ENCODE assay signal across 9 mouse cellular contexts in the genomic region with DNA sequence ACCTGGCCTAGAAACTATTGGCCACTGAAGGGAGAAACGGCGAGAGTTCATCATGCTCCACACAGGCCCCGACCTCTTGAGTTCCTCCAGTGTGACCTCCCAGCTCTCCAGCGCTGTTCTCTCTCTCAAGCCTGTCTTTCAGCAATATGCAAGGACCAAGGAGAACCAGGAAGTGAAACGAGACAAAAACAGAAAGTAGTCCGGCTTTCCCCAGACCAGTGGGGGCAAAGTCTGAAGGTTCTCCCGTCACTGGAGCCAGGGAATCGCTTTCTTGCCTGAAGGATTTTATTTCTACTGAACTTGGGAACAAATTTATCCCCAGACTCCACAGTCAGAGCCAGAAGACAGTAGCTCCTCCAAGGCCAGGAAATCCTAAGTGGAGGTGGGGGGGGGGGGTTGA. TPM values are rescaled to one million over a fixed set of nuclear protein-coding genes. Genes with fewer than 3 reads are reported as not detected.
A peak's percentile ranks its signal among the peaks of the same experiment; 100 is the strongest.
DNase-seq lines count a peak whose midpoint lies in the region; ATAC-seq and TF ChIP-seq lines count a peak whose summit lies in the region.
"Had no signal": no experiment of that assay in that cellular context is flagged by ENCODE, and none has a peak within 500 bp of the region (broad histone marks: within the 10 kb centered on the region; RNA-seq: fewer than 3 reads in every experiment).

No protein-coding gene starts in this region.

- WGBS in lung, embryonic 15.5 days = 76% methylated on average over 8 of the region's 8 CpGs
- WGBS in intestine, embryonic 14.5 days = 69% methylated on average over 8 of the region's 8 CpGs
- WGBS in limb, embryonic 12.5 days = 88% methylated on average over 8 of the region's 8 CpGs
- 54% methylated on average over 8 of the region's 8 CpGs for WGBS in stomach, postnatal 0 days

- peak overlapping the region; percentile 39 for H3K27ac ChIP-seq in lung, embryonic 15.5 days
- peak overlapping the region; percentile 69 for H3K27ac ChIP-seq in intestine, embryonic 14.5 days (ENCODE audit: low read depth)
- peak overlapping the region; percentile 84 for H3K27ac ChIP-seq in limb, embryonic 12.5 days
- peak overlapping the region; percentile 86 for H3K27ac ChIP-seq in stomach, postnatal 0 days (replicated peaks)

- H3K9ac ChIP-seq in lung, embryonic 15.5 days = no peak overlapping the region
- no peak overlapping the region for H3K9ac ChIP-seq in intestine, embryonic 14.5 days (ENCODE audit: low read length)
- H3K9ac ChIP-seq in limb, embryonic 12.5 days (replicated peaks) = no peak overlapping the region
- H3K9ac ChIP-seq in stomach, postnatal 0 days (ENCODE audit: low read length) = peak overlapping the region; percentile 27; the same call in 1 of the 2 replicates

- H3K9me3 ChIP-seq in lung, embryonic 15.5 days = no peaks in the 10 kb centered on the region
- H3K9me3 ChIP-seq in intestine, embryonic 14.5 days (ENCODE audit: control insufficient read depth, low read length) = no peaks in the 10 kb centered on the region
- H3K9me3 ChIP-seq in limb, embryonic 12.5 days = no peaks in the 10 kb centered on the region
- H3K9me3 ChIP-seq in stomach, postnatal 0 days (ENCODE audit: control insufficient read depth, low read length) = no peaks in the 10 kb centered on the region

- no peak for ATAC-seq in lung, embryonic 15.5 days (ENCODE audit: borderline replicate concordance, extremely low read depth, low FRiP score, low TSS enrichment)
- ATAC-seq in intestine, embryonic 14.5 days (replicated peaks; ENCODE audit: low FRiP score, low TSS enrichment, low read depth) = no peak
- no peak for ATAC-seq in limb, embryonic 12.5 days (ENCODE audit: insufficient number of reproducible peaks, insufficient read depth, low FRiP score, low TSS enrichment, low read depth)
- ATAC-seq in stomach, postnatal 0 days (ENCODE audit: low FRiP score, low TSS enrichment) = no peak

- TF ChIP-seq CTCF in stomach, postnatal 0 days (IDR thresholded peaks at IDR 0.05; ENCODE audit: low read depth) = no peak

- H3K4me1 ChIP-seq in lung, embryonic 15.5 days = peaks cover 78% of the 10 kb centered on the region
- H3K4me1 ChIP-seq in intestine, embryonic 14.5 days (replicated peaks; ENCODE audit: control insufficient read depth, insufficient read depth, low read length) = peaks cover 58% of the 10 kb centered on the region
- H3K4me1 ChIP-seq in limb, embryonic 12.5 days (replicated peaks) = peaks cover 64% of the 10 kb centered on the region
- peaks cover 23% of the 10 kb centered on the region for H3K4me1 ChIP-seq in stomach, postnatal 0 days (replicated peaks; ENCODE audit: control insufficient read depth, insufficient read depth)

- no peak overlapping the region for H3K4me2 ChIP-seq in lung, embryonic 15.5 days
- peak overlapping the region; percentile 42 for H3K4me2 ChIP-seq in intestine, embryonic 14.5 days (ENCODE audit: low read length)
- no peak overlapping the region for H3K4me2 ChIP-seq in limb, embryonic 12.5 days
- H3K4me2 ChIP-seq in stomach, postnatal 0 days (replicated peaks; ENCODE audit: low read depth) = peak overlapping the region; percentile 40

- H3K36me3 ChIP-seq in lung, embryonic 15.5 days = no peaks in the 10 kb centered on the region
- no peaks in the 10 kb centered on the region; the same call in 1 of the 2 replicates for H3K36me3 ChIP-seq in intestine, embryonic 14.5 days (ENCODE audit: control insufficient read depth, insufficient read depth, low read length)
- no peaks in the 10 kb centered on the region for H3K36me3 ChIP-seq in limb, embryonic 12.5 days
- no peaks in the 10 kb centered on the region; the same call in 1 of the 2 replicates for H3K36me3 ChIP-seq in stomach, postnatal 0 days (ENCODE audit: control insufficient read depth, insufficient read depth, low read length)

- H3K4me3 ChIP-seq in lung, embryonic 15.5 days = no peak overlapping the region
- H3K4me3 ChIP-seq in intestine, embryonic 14.5 days (ENCODE audit: low read depth, low read length) = no peak overlapping the region
- no peak overlapping the region for H3K4me3 ChIP-seq in limb, embryonic 12.5 days (replicated peaks)
- H3K4me3 ChIP-seq in stomach, postnatal 0 days (ENCODE audit: low read depth, low read length) = no peak overlapping the region

- DNase-seq in lung, postnatal 14 days = no peak
- no peak for DNase-seq in intestine, embryonic 14.5 days (ENCODE audit: low spot score)
- peak; percentile 73 for DNase-seq in stomach, postnatal 0 days (ENCODE audit: low spot score)
- DNase-seq in left cerebral cortex, adult 9 months (ENCODE audit: low spot score in 2 of 2) = no peak
- no peak for DNase-seq in gastrocnemius, adult 8-10 months (ENCODE audit: low spot score in 2 of 2)

- no peaks in the 10 kb centered on the region for H3K27me3 ChIP-seq in lung, embryonic 15.5 days
- H3K27me3 ChIP-seq in intestine, embryonic 14.5 days (replicated peaks; ENCODE audit: control insufficient read depth, insufficient read depth, low read length) = no peaks in the 10 kb centered on the region
- 0 out of 2 replicates have a peak, but pooled peaks cover 3% of the 10 kb centered on the region for H3K27me3 ChIP-seq in limb, embryonic 12.5 days
- H3K27me3 ChIP-seq in stomach, postnatal 0 days (ENCODE audit: control insufficient read depth, insufficient read depth, low read length) = no peaks in the 10 kb centered on the region

- no peak for TF ChIP-seq EP300 in stomach, postnatal 0 days (optimal IDR thresholded peaks at IDR 0.05)

RNA-seq across cellular contexts. Expression of gene Acvrl1, which starts 16.5 kb away (rescaled TPM):
- 68.2 and 72.4 TPM in 2 replicates for polyA plus RNA-seq in lung, embryonic 15.5 days (2015; fragmentation: Nextera tagmentation; extraction: Ambion mirVana)
- polyA plus RNA-seq in intestine, embryonic 14.5 days (2014; fragmentation: Nextera tagmentation; extraction: Ambion mirVana) = 16.5 and 16.6 TPM in 2 replicates
- polyA plus RNA-seq in limb, embryonic 12.5 days (2016; fragmentation: Nextera tagmentation; extraction: Ambion mirVana) = 7.3 and 7.4 TPM in 2 replicates
- polyA plus RNA-seq in stomach, postnatal 0 days (2015; fragmentation: Nextera tagmentation; extraction: Ambion mirVana) = 13.5 and 15.2 TPM in 2 replicates
- total RNA-seq in gastrocnemius, adult 8-10 months (2022) = 1 to 10 TPM; 6.6 to 9.5 (median 7.6) TPM

RNA-seq across cellular contexts. Expression of gene Acvr1b, which starts 29.1 kb away (rescaled TPM):
- polyA plus RNA-seq in lung, embryonic 15.5 days (2015; fragmentation: Nextera tagmentation; extraction: Ambion mirVana) = 5.9 and 6.0 TPM in 2 replicates
- 12.5 and 12.6 TPM in 2 replicates for polyA plus RNA-seq in intestine, embryonic 14.5 days (2014; fragmentation: Nextera tagmentation; extraction: Ambion mirVana)
- 7.3 and 8.2 TPM in 2 replicates for polyA plus RNA-seq in limb, embryonic 12.5 days (2016; fragmentation: Nextera tagmentation; extraction: Ambion mirVana)
- 6.9 and 8.1 TPM in 2 replicates for polyA plus RNA-seq in stomach, postnatal 0 days (2015; fragmentation: Nextera tagmentation; extraction: Ambion mirVana)
- total RNA-seq in gastrocnemius, adult 8-10 months (2022) = 10 to 100 TPM; 33.0 to 44.0 (median 39.4) TPM

RNA-seq across cellular contexts. Expression of gene Ankrd33, which starts 29.2 kb away (rescaled TPM):
- polyA plus RNA-seq in lung, embryonic 15.5 days (2015; fragmentation: Nextera tagmentation; extraction: Ambion mirVana) = not detected in 2 replicates
- polyA plus RNA-seq in intestine, embryonic 14.5 days (2014; fragmentation: Nextera tagmentation; extraction: Ambion mirVana) = not detected in 2 replicates
- not detected in 2 replicates for polyA plus RNA-seq in limb, embryonic 12.5 days (2016; fragmentation: Nextera tagmentation; extraction: Ambion mirVana)
- not detected in 2 replicates for polyA plus RNA-seq in stomach, postnatal 0 days (2015; fragmentation: Nextera tagmentation; extraction: Ambion mirVana)
- total RNA-seq in gastrocnemius, adult 8-10 months (2022) = not detected
- total RNA-seq: layer of hippocampus, postnatal 36 days had no signal
- polyA plus RNA-seq: midbrain, embryonic 16.5 days had no signal

Comparison
In these comparisons a context has a peak if more than half of its experiments do, and no peak if none do; other contexts are left out.
1. H3K4me2 ChIP-seq: peak in intestine, embryonic 14.5 days (single experiment) and stomach, postnatal 0 days (single experiment); none in lung, embryonic 15.5 days (single experiment) and limb, embryonic 12.5 days (single experiment).
2. Peak in every context shown above with its lines, with median percentiles within 50 percentile points of each other: H3K27ac ChIP-seq.